Mouse (Mus musculus) heart, embryonic 15.5 days (tissue): Measurements from ENCODE around the gene Syt17. TPM values are rescaled to one million over a fixed set of nuclear protein-coding genes. Genes with fewer than 3 reads are reported as not detected.
"Not testable (repeated sequence)": the region's sequence is repeated elsewhere in the genome, so short reads cannot be mapped to it uniquely, and the experiment has no call there.

Experiments used
- ATAC-seq: fragments of 200-750 bp; cut with Nextera tagmentation; replicated peaks from 2 replicates; pipeline ENCODE4 v1.8.0; 2017; ENCODE audit warnings: low read depth, moderate TSS enrichment; ENCODE audit not compliant: insufficient number of reproducible peaks, insufficient read depth, low FRiP score
- H3K27ac ChIP-seq: fragments of 300-500 bp; sonication (generic); 2 replicates; pipeline ENCODE4 v1.5.1; 2015; ENCODE audit warnings: mild to moderate bottlenecking, inconsistent platforms
- H3K27me3 ChIP-seq: fragments of 300-500 bp; sonication (generic); 2 replicates; pipeline ENCODE4 v1.6.1; 2015; ENCODE audit warnings: inconsistent platforms
- H3K36me3 ChIP-seq: fragments of 300-500 bp; sonication (generic); 2 replicates; pipeline ENCODE4 v1.6.1; 2015; ENCODE audit warnings: mild to moderate bottlenecking, inconsistent platforms
- H3K4me1 ChIP-seq: fragments of 300-500 bp; sonication (generic); replicated peaks from 2 replicates; pipeline ENCODE4 v1.6.1; 2015; ENCODE audit warnings: inconsistent platforms
- H3K4me2 ChIP-seq: fragments of 300-500 bp; sonication (generic); 2 replicates; pipeline ENCODE4 v1.6.1; 2015; ENCODE audit warnings: inconsistent platforms, mild to moderate bottlenecking, moderate library complexity
- H3K4me3 ChIP-seq: fragments of 300-500 bp; sonication (generic); 2 replicates; pipeline ENCODE4 v1.5.1; 2015; ENCODE audit warnings: mild to moderate bottlenecking, inconsistent platforms
- H3K9ac ChIP-seq: fragments of 300-500 bp; sonication (generic); 2 replicates; pipeline ENCODE4 v1.6.1; 2015; ENCODE audit warnings: mild to moderate bottlenecking, inconsistent platforms
- H3K9me3 ChIP-seq: fragments of 300-500 bp; sonication (generic); replicated peaks from 2 replicates; pipeline ENCODE4 v1.6.1; 2016; ENCODE audit warnings: inconsistent platforms
- WGBS: fragments of 180-500 bp; shearing (Covaris S2); methylation state at CpG from one replicate; pipeline ENCODE4 v1.1.7; 2015; ENCODE audit warnings: mixed read lengths; 5-methylcytosine and 5-hydroxymethylcytosine counted together
- polyA plus RNA-seq: library from polyadenylated mRNA; unstranded; fragments of >200 nt; fragmentation: Nextera tagmentation; extraction: Ambion mirVana; gene quantifications from 2 replicates; pipeline ENCODE4 v1.2.1, GENCODE M21; 2015

Gene Syt17
- polyA plus RNA-seq, 1 experiment from 2014 or later, result 1.6 TPM

- Histone ChIP-seq H3K4me3 (no peak overlapping the region), H3K4me2 (no peak overlapping the region), H3K27ac (no peak overlapping the region), H3K9ac (no peak overlapping the region), H3K9me3 (no peaks in the 10 kb centered on the region), H3K4me1 (no peaks in the 10 kb centered on the region), H3K36me3 (no peaks in the 10 kb centered on the region), H3K27me3 (no peaks in the 10 kb centered on the region)
- WGBS, result 88% methylated on average over 5 of the region's 5 CpGs
- no peak for ATAC-seq
These were observed 76.7 kb downstream of the Syt17 start for GRCm38 (mm10) chr7:118371361-118371760.

GRCm38 (mm10) chr7:118369705-118370104 lies 78.3 kb downstream of the Syt17 start:
- no peaks in the 10 kb centered on the region for H3K4me1 ChIP-seq
- no peaks in the 10 kb centered on the region for H3K36me3 ChIP-seq
- H3K9me3 ChIP-seq, result no peaks in the 10 kb centered on the region
- no peaks in the 10 kb centered on the region for H3K27me3 ChIP-seq
- no peak overlapping the region for H3K9ac ChIP-seq
- 46% methylated on average over 2 of the region's 2 CpGs for WGBS
- ATAC-seq, result no peak
- H3K4me3 ChIP-seq, result no peak overlapping the region
- H3K27ac ChIP-seq, result no peak overlapping the region
- no peak overlapping the region for H3K4me2 ChIP-seq

GRCm38 (mm10) chr7:118365902-118366301 lies 82.1 kb downstream of the Syt17 start:
- no peak overlapping the region for H3K9ac ChIP-seq
- H3K4me2 ChIP-seq, result no peak overlapping the region
- no peaks in the 10 kb centered on the region for H3K9me3 ChIP-seq
- H3K36me3 ChIP-seq, result no peaks in the 10 kb centered on the region
- ATAC-seq, result no peak
- WGBS, result 57% methylated on average over 3 of the region's 3 CpGs
- H3K4me1 ChIP-seq, result no peaks in the 10 kb centered on the region
- H3K4me3 ChIP-seq, result no peak overlapping the region
- no peaks in the 10 kb centered on the region for H3K27me3 ChIP-seq
- H3K27ac ChIP-seq, result no peak overlapping the region

GRCm38 (mm10) chr7:118365251-118365650 lies 82.8 kb downstream of the Syt17 start:
- H3K4me3 ChIP-seq, result no peak overlapping the region
- WGBS, result 55% methylated on average over 6 of the region's 6 CpGs
- H3K27ac ChIP-seq, result no peak overlapping the region
- H3K9me3 ChIP-seq, result no peaks in the 10 kb centered on the region
- ATAC-seq, result no peak
- no peaks in the 10 kb centered on the region for H3K36me3 ChIP-seq
- H3K4me2 ChIP-seq, result no peak overlapping the region
- no peak overlapping the region for H3K9ac ChIP-seq
- no peaks in the 10 kb centered on the region for H3K27me3 ChIP-seq
- H3K4me1 ChIP-seq, result no peaks in the 10 kb centered on the region

- no peaks in the 10 kb centered on the region for H3K4me1 ChIP-seq
- WGBS, result 34% methylated on average over 7 of the region's 7 CpGs
- H3K27me3 ChIP-seq, result 0 out of 2 replicates have a peak, but pooled peaks cover 1% of the 10 kb centered on the region
- no peak overlapping the region for H3K27ac ChIP-seq
- no peak overlapping the region for H3K4me2 ChIP-seq
- no peak for ATAC-seq
- H3K4me3 ChIP-seq, result no peak overlapping the region
- H3K9me3 ChIP-seq, result no peaks in the 10 kb centered on the region
- H3K9ac ChIP-seq, result no peak overlapping the region
- H3K36me3 ChIP-seq, result no peaks in the 10 kb centered on the region
These were observed 83.5 kb downstream of the Syt17 start for GRCm38 (mm10) chr7:118364353-118365007.

GRCm38 (mm10) chr7:118363587-118364233 lies 84.3 kb downstream of the Syt17 start:
- Histone ChIP-seq H3K27me3 (peaks cover 5% of the 10 kb centered on the region; the same call in 1 of the 2 replicates), H3K4me2 (no peak overlapping the region), H3K9me3 (no peaks in the 10 kb centered on the region), H3K9ac (no peak overlapping the region), H3K27ac (no peak overlapping the region), H3K4me3 (no peak overlapping the region), H3K36me3 (no peaks in the 10 kb centered on the region), H3K4me1 (no peaks in the 10 kb centered on the region)
- 72% methylated on average over 6 of the region's 6 CpGs for WGBS
- ATAC-seq, result no peak

- Histone ChIP-seq H3K4me2 (no peak overlapping the region), H3K27ac (no peak overlapping the region), H3K9me3 (no peaks in the 10 kb centered on the region), H3K36me3 (no peaks in the 10 kb centered on the region), H3K27me3 (peaks cover 5% of the 10 kb centered on the region; the same call in 1 of the 2 replicates), H3K9ac (no peak overlapping the region), H3K4me1 (no peaks in the 10 kb centered on the region), H3K4me3 (no peak overlapping the region)
- WGBS, result 73% methylated on average over 1 of the region's 1 CpGs
- ATAC-seq, result no peak
These were observed 85.1 kb downstream of the Syt17 start for GRCm38 (mm10) chr7:118362931-118363330.

- 48% methylated on average over 3 of the region's 3 CpGs for WGBS
- Histone ChIP-seq H3K36me3 (no peaks in the 10 kb centered on the region), H3K4me2 (no peak overlapping the region), H3K27me3 (peaks cover 5% of the 10 kb centered on the region; the same call in 1 of the 2 replicates), H3K9ac (no peak overlapping the region), H3K9me3 (no peaks in the 10 kb centered on the region), H3K27ac (no peak overlapping the region), H3K4me3 (no peak overlapping the region), H3K4me1 (no peaks in the 10 kb centered on the region)
- no peak for ATAC-seq
These were observed 85.8 kb downstream of the Syt17 start for GRCm38 (mm10) chr7:118362258-118362657.

DNA sequence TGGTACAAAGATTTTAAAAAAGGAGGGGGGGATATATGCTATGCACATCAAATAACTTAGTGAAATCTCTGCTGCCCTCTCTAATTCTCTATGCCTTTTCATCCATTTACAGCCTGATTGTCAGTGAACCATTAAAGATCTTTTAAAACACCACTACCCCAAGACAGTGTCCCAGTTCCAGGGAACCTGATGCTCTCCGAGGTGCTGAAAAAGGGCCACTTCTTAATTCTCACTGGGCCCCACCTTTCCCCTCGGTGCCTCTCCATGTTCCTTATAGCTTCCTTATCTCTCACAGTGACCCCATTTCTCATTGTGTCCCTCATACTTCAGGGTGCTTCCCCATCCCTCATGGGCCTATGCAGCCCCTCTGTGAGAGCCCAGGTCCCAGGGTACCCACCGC lies 89.0 kb downstream of the Syt17 start:
- Histone ChIP-seq H3K36me3 (no peaks in the 10 kb centered on the region), H3K9me3 (no peaks in the 10 kb centered on the region), H3K9ac (no peak overlapping the region), H3K27ac (no peak overlapping the region), H3K4me3 (no peak overlapping the region), H3K4me2 (no peak overlapping the region), H3K4me1 (no peaks in the 10 kb centered on the region), H3K27me3 (peaks cover 5% of the 10 kb centered on the region; the same call in 1 of the 2 replicates)
- 47% methylated on average over 3 of the region's 3 CpGs for WGBS
- ATAC-seq, result no peak

GRCm38 (mm10) chr7:118356410-118357005 lies 91.5 kb downstream of the Syt17 start:
- H3K27ac ChIP-seq, H3K36me3 ChIP-seq, H3K4me1 ChIP-seq, H3K4me2 ChIP-seq, H3K9me3 ChIP-seq, H3K27me3 ChIP-seq, ATAC-seq, H3K4me3 ChIP-seq, H3K9ac ChIP-seq: not testable (repeated sequence)
- 74% methylated on average over 8 of the region's 8 CpGs for WGBS

GRCm38 (mm10) chr7:118350840-118351239 lies 97.2 kb downstream of the Syt17 start:
- Histone ChIP-seq H3K27me3 (no peaks in the 10 kb centered on the region), H3K4me3 (no peak overlapping the region), H3K4me1 (no peaks in the 10 kb centered on the region), H3K9ac (no peak overlapping the region), H3K4me2 (no peak overlapping the region), H3K36me3 (no peaks in the 10 kb centered on the region), H3K9me3 (no peaks in the 10 kb centered on the region), H3K27ac (no peak overlapping the region)
- ATAC-seq, result no peak
- 60% methylated on average over 2 of the region's 2 CpGs for whole genome bisulfite sequencing
